Mouse (Mus musculus): ENCODE results near the gene Ghrh. TPM values are rescaled to one million over a fixed set of nuclear protein-coding genes. Genes with fewer than 3 reads are reported as not detected.

The Ghrh gene
- polyA plus RNA-seq, 1 experiment, result not detected

DNA sequence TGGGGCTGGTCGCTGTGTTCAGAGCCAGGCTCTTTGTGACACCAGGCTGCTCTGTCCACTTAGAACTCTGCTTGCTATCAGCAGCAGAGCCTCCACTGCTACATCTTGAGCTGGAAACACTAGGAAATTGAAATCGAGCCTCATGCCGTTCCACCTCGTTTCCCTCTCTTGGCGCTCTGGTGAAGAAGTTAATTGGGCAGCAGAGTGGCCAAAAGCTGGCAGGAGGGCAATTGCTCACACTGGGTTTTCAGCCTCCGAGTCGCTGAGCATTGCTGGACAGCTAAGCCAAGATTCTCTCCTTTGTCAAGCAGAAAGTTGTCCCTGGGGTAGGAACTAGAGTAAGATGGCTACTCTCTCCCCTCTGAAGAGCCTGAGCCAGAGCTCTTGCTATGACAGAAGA is 33.0 kb downstream of the Ghrh start:
- no peak for TF ChIP-seq CTCF (IDR thresholded peaks at IDR 0.05; ENCODE audit: borderline replicate concordance, insufficient read depth, low read length)
- TF ChIP-seq POLR2A (IDR thresholded peaks at IDR 0.05; ENCODE audit: low read depth, low read length), result no peak
- Histone ChIP-seq H3K4me3 (ENCODE audit: insufficient read depth, low read length) (no peak overlapping the region), H3K27ac (ENCODE audit: insufficient read depth, low read length) (no peak overlapping the region), H3K4me1 (ENCODE audit: control insufficient read depth, insufficient read depth, low read length) (no peaks in the 10 kb centered on the region)

DNA sequence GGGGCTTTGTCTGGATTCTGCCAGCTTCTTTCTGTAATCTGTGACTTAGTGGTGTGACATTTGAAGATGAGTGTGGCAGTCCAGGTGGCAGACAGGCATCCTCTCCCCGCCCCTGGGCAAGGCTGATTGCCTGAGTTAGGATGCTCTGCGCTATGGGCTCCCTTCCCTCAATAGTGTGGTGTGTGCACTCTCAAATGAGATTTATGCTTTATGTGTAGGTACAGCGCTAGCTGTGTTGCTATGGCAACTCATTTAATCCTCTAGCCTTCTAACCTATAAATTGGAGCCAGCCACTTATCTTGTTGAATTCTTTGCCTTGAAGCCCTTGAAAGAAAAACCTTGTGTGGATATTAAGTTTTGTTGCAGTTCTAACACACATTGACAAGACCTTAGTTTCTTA is 33.6 kb downstream of the Ghrh start:
- Histone ChIP-seq H3K4me3 (ENCODE audit: insufficient read depth, low read length) (no peak overlapping the region), H3K27ac (ENCODE audit: insufficient read depth, low read length) (no peak overlapping the region), H3K4me1 (ENCODE audit: control insufficient read depth, insufficient read depth, low read length) (no peaks in the 10 kb centered on the region)
- TF ChIP-seq POLR2A (IDR thresholded peaks at IDR 0.05; ENCODE audit: low read depth, low read length), result no peak
- no peak for TF ChIP-seq CTCF (IDR thresholded peaks at IDR 0.05; ENCODE audit: borderline replicate concordance, insufficient read depth, low read length)

DNA sequence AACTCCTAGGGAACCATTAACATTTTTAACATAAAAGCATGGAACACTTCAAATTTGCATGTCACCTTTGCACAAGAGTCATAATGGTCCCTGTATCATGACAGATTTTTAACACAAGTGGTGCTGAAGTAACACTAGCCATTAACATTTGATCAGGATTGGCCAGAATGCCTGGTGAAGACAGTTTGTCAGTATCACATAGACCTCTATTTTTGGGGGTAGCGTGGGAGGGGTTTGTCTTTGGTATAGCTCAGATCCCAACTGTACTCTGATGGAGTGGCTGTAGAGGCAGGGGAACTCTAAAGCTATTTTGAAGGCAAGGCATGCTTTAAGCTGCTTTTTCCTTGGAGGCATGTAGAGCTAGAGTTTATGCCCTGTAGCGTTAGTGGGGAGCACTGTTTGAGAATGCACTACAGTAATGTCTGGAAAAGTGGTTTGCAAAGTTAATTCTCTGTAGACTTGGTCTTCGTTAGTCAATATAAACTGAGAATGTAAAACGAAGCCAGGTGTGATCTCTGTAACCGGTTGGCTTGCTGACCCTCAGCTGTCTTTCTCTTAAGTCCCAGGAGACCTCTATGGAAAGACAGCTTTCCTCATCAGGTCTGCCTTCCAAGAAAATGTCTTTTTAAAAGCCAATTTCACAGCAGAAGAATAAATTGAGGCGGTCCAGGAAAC is 36.2 kb downstream of the Ghrh start:
- no peak overlapping the region for H3K4me3 ChIP-seq (ENCODE audit: insufficient read depth, low read length)
- H3K27ac ChIP-seq (ENCODE audit: insufficient read depth, low read length), result no peak overlapping the region

DNA sequence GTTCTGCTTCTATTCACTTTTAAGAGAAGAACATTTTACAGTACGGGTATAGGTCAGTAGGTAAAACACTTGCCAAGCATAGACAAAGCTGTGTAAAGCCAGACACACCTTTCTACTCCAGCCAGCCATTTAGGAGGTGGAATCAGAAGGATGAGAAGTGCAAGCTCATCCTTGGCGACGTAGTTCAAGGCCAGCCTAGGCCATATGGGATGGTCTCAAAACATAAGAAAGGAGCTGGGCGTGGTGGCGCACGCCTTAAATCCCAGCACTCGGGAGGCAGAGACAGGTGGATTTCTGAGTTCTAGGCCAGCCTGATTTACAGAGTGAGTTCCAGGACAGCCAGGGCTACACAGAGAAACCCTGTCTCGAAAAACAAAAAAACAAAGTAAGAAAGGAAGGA is 37.7 kb downstream of the Ghrh start:
- no peak for TF ChIP-seq POLR2A (IDR thresholded peaks at IDR 0.05; ENCODE audit: low read depth, low read length)
- no peak for TF ChIP-seq CTCF (IDR thresholded peaks at IDR 0.05; ENCODE audit: borderline replicate concordance, insufficient read depth, low read length)
- Histone ChIP-seq H3K4me3 (ENCODE audit: insufficient read depth, low read length) (no peak overlapping the region), H3K4me1 (ENCODE audit: control insufficient read depth, insufficient read depth, low read length) (no peaks in the 10 kb centered on the region), H3K27ac (ENCODE audit: insufficient read depth, low read length) (no peak overlapping the region)

More for the DNA sequence above, 36.2 kb downstream of the Ghrh start:
- TF ChIP-seq POLR2A (IDR thresholded peaks at IDR 0.05; ENCODE audit: low read depth, low read length), result no peak
- TF ChIP-seq CTCF (IDR thresholded peaks at IDR 0.05; ENCODE audit: borderline replicate concordance, insufficient read depth, low read length), result no peak
- no peaks in the 10 kb centered on the region for H3K4me1 ChIP-seq (ENCODE audit: control insufficient read depth, insufficient read depth, low read length)

DNA sequence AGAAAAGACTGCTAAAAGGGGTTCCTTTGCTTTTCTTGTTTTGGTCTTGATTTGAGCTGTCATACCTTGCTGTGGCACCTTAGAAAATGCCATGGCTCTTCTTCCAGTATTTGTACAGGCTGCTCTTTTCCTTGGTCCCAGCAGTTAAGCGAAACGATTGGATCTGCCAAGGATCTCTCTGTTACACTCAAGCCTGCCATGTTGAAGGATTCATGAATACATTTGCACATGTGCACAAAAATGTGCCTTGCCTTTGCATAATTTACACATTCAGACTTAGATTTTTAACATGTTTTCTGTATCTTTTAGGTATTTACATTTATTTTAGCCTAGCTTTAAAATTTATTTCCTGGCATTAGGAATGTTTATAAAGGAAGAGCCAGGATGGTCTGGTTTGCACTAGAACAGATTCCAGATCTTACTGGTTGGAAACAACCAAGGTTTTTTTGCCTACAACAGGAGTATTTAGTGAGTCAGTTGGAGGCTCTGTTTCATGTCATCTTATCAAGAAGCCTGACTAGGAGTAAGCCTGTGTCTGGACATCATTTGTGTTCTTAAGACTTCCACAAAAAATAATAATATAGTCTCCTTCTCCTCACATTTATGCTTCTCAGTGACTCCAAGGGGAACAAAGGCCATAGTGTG is 38.9 kb downstream of the Ghrh start:
- Histone ChIP-seq H3K4me1 (ENCODE audit: control insufficient read depth, insufficient read depth, low read length) (no peaks in the 10 kb centered on the region), H3K4me3 (ENCODE audit: insufficient read depth, low read length) (no peak overlapping the region), H3K27ac (ENCODE audit: insufficient read depth, low read length) (no peak overlapping the region)
- TF ChIP-seq CTCF (IDR thresholded peaks at IDR 0.05; ENCODE audit: borderline replicate concordance, insufficient read depth, low read length) (no peak), POLR2A (IDR thresholded peaks at IDR 0.05; ENCODE audit: low read depth, low read length) (no peak)

DNA sequence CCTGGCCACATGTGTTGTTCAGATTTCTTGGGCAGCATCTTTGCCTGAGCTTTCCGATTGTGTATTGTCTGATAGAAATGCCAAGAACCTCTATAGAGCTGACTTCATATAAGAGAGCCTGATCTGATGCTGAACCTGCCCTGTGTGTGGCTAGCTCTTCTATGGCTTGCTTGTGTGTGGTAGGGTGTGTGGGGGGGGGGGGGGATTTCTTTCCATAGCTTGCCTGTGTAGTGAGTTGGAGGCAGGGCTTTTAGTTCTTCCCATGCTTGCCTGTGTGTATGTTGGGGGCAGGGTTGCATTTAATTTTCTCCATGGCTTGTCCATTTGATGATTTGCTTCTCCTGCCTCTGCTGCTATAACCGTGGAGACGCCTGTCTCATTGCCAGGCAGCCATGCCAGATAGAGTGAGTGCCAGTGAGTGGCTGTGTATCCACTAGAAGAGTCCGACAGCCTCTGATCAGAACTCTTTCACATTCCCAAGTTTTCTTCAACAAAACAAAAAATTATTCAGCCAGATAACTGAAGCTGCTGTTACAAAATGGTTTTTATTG is 39.5 kb downstream of the Ghrh start:
- Histone ChIP-seq H3K27ac (ENCODE audit: insufficient read depth, low read length) (no peak overlapping the region), H3K4me3 (ENCODE audit: insufficient read depth, low read length) (no peak overlapping the region), H3K4me1 (ENCODE audit: control insufficient read depth, insufficient read depth, low read length) (no peaks in the 10 kb centered on the region)
- TF ChIP-seq POLR2A (IDR thresholded peaks at IDR 0.05; ENCODE audit: low read depth, low read length) (no peak), CTCF (IDR thresholded peaks at IDR 0.05; ENCODE audit: borderline replicate concordance, insufficient read depth, low read length) (no peak)

DNA sequence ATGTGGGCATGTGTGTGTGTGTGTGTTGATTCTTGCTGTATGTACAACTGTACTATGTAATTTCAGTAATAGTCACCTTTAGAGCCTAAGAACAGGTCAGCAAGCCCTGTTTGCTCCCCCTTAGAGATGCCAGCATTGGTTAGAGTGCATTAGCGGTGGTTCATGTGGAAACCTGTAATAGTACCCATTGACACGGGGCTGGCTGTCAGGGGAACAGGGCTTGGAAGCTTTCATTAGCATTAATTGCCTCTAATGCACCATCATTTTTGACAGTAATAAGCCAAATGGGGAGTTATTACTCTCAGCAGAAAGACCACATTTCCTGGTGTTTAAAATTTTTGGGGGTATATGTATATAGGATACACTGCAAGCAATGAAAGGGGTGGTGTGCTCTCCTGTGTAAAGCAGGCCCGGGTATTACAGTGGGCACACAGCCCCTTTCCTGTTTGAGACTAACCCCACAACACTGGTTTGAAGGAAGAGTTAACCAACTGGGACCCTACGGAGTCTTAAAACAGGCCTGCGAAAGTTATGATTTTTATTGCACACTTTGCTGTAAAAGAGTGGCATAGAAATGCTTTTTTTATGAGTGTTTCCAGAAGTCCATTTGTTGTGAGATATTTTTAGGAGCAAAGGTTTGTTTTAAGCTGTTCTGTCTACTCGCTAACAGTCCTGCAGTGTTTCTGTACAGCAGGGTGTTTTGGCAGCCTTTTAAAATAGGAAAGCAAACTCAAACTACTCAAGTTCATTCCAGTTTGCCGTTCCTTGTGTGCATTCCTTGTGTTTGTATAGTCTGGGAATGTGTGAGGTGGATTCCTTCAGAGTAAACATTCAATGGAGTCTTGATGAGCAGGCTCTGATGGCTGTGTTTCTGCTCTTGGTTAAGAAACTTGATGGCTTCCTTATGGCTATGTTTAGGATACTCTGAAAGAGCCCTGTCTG is 40.9 kb downstream of the Ghrh start:
- TF ChIP-seq POLR2A (IDR thresholded peaks at IDR 0.05; ENCODE audit: low read depth, low read length) (no peak), CTCF (IDR thresholded peaks at IDR 0.05; ENCODE audit: borderline replicate concordance, insufficient read depth, low read length) (no peak)
- H3K4me1 ChIP-seq (ENCODE audit: control insufficient read depth, insufficient read depth, low read length), result no peaks in the 10 kb centered on the region
- H3K4me3 ChIP-seq (ENCODE audit: insufficient read depth, low read length), result no peak overlapping the region
- H3K27ac ChIP-seq (ENCODE audit: insufficient read depth, low read length), result no peak overlapping the region

DNA sequence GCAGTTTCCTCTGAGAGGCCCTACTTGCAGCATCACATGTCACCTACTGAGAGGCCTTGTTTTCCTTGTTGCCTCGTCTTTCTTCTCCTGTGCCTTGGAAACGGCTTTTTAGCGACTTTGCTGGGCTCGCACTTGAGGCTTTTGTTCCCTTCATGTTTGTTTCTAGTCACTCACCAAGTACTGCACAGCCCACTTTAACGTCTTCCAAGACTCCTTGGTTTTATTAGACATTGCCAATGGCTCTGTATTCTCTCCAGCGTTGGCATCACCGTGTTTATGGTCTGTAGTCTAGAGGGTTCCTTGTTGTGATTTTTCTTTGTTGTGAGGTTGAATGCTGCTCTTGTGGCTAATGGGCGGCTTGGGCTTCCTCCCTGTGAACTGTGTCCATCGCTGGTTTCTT is 44.2 kb downstream of the Ghrh start:
- TF ChIP-seq CTCF (IDR thresholded peaks at IDR 0.05; ENCODE audit: borderline replicate concordance, insufficient read depth, low read length) (no peak), POLR2A (IDR thresholded peaks at IDR 0.05; ENCODE audit: low read depth, low read length) (no peak)
- Histone ChIP-seq H3K4me1 (ENCODE audit: control insufficient read depth, insufficient read depth, low read length) (no peaks in the 10 kb centered on the region), H3K4me3 (ENCODE audit: insufficient read depth, low read length) (no peak overlapping the region), H3K27ac (ENCODE audit: insufficient read depth, low read length) (no peak overlapping the region)

DNA sequence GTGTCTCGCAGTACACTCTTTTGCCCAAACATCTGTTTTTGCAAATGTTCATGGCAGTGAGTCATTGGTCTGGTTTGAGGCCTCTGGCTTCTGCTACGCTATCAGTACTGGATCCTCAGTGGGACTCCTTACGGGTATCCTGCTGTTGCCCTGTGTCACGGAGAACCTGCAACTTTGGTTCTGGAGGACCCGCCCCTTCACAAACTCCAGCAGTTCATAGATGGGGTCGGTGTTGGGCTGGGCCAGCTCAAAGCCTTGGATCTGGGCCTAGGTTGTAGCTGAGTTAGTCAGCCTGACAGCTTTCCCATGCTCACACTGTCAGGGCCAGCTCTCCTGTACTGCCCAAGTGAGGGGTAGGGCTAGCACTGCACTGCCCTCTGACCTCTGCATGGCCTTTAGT is 47.3 kb downstream of the Ghrh start:
- H3K4me1 ChIP-seq (ENCODE audit: control insufficient read depth, insufficient read depth, low read length), result no peaks in the 10 kb centered on the region; the same call in 1 of the 2 replicates
- TF ChIP-seq POLR2A (IDR thresholded peaks at IDR 0.05; ENCODE audit: low read depth, low read length), result no peak
- no peak for TF ChIP-seq CTCF (IDR thresholded peaks at IDR 0.05; ENCODE audit: borderline replicate concordance, insufficient read depth, low read length)
- no peak overlapping the region for H3K4me3 ChIP-seq (ENCODE audit: insufficient read depth, low read length)
- no peak overlapping the region for H3K27ac ChIP-seq (ENCODE audit: insufficient read depth, low read length)
